Mouse (Mus musculus) Patski (cell line): Measurements from ENCODE around the gene Faap24. TPM values are rescaled to one million over a fixed set of nuclear protein-coding genes. Genes with fewer than 3 reads are reported as not detected.

Experiments used
- ATAC-seq: fragments of 100-300 bp; one replicate; pipeline ENCODE4 v1.8.0; 2021
- CTCF ChIA-PET: fragments of 350-600 bp; sonication (Branson Sonifier 250); formaldehyde crosslinking; loops from one replicate; lab custom pipeline; 2022; ENCODE audit warnings: inconsistent platforms; lab: Charles Lee
- POLR2A ChIA-PET: fragments of 350-600 bp; sonication (Branson Sonifier 250); formaldehyde crosslinking; loops from one replicate; lab custom pipeline; 2022; ENCODE audit warnings: antibody characterized with exemption, inconsistent platforms; lab: Charles Lee
- DNase-seq: peaks from one replicate; pipeline ENCODE4 v3.0.0-alpha.2; 2011; ENCODE audit warnings: low read depth, low spot score
- H3K27me3 ChIP-seq: fragments of 371-371 bp; one replicate; pipeline ENCODE4 v1.5.1; 2021
- CTCF ChIP-seq: fragments of 100-300 bp; IDR thresholded peaks from one replicate; pipeline ENCODE4 v1.5.1; 2021
- in situ Hi-C: fragments of 300-500 bp; cut with MboI; formaldehyde crosslinking; loops from 3 replicates; pipeline ENCODE4 v1.11.1; 2018; ENCODE audit warnings: low pct_unique_long_range_greater_than_20kb, mixed read lengths
- polyA plus RNA-seq: library from polyadenylated mRNA; unstranded; gene quantifications from one replicate; pipeline ENCODE4 v1.2.3, GENCODE M21; 2021

Gene Faap24
- polyA plus RNA-seq, 1 experiment from 2014 or later: 7.1 TPM

DNA sequence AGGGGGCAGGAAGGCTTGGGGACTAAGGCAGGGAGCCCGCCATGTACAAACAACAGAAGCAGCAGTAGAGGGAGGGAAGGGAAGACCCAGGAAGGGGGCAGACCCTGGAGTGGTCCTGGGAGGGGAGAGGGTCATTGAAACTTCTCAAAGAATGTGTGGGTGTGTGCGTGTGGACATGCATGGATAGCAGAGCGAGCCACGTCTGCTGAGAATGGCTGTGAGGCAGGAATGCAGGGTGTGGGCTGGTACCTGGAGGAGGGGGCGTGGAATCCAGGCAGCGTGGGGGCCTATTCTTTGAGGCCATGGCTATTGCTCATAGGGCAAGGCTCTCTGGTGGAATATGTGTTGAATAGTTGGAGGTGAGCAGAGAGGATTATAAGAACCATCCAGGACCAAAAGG lies 7.9 kb downstream of the Faap24 start:
- TF ChIP-seq CTCF: no peak
- ATAC-seq (no peak), DNase-seq (no peak)
- H3K27me3 ChIP-seq: no peaks in the 10 kb centered on the region
- POLR2A ChIA-PET: interaction anchor here (0.8 kb wide), 1 partner anchor 10 kb away, joined by 4 read pairs; no protein-coding TSS in a partner anchor
- in situ Hi-C loops: no loop called here
- CTCF ChIA-PET: interaction anchor here (1.3 to 1.5 kb wide), 3 partner anchors 8 to 99 kb away, joined by 3 to 4 read pairs (median 3); no protein-coding TSS in a partner anchor

DNA sequence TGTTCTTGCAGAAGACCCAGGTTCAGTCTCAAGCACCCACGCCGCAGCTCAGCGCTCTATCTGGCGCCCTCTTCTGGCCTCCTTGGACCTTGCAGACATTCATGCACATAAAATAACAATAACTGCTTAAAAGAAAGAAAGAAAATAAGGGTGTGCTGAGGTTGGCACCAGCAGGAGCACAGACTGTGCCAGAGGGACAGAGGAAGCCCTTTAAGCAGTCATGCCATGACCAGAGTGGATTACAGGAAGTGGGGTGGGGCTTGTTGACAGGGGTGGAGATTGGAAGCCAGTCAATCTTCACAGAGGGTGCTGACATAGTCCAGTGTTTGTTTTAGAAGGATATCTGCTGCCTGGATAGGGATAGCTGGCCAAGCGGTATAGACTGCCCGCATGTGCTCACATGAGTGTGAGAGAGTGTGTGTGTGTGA lies 10.1 kb downstream of the Faap24 start:
- in situ Hi-C loops: no loop called here
- ATAC-seq (no peak), DNase-seq (no peak)
- ChIA-PET CTCF (interaction anchor here (0.9 to 1.2 kb wide), 6 partner anchors 10 to 74 kb away, joined by 3 to 6 read pairs (median 3); partner anchors contain the start of genes Cep89 and Faap24), POLR2A (no interaction called here)
- H3K27me3 ChIP-seq: no peaks in the 10 kb centered on the region
- TF ChIP-seq CTCF: peak; percentile 75

DNA sequence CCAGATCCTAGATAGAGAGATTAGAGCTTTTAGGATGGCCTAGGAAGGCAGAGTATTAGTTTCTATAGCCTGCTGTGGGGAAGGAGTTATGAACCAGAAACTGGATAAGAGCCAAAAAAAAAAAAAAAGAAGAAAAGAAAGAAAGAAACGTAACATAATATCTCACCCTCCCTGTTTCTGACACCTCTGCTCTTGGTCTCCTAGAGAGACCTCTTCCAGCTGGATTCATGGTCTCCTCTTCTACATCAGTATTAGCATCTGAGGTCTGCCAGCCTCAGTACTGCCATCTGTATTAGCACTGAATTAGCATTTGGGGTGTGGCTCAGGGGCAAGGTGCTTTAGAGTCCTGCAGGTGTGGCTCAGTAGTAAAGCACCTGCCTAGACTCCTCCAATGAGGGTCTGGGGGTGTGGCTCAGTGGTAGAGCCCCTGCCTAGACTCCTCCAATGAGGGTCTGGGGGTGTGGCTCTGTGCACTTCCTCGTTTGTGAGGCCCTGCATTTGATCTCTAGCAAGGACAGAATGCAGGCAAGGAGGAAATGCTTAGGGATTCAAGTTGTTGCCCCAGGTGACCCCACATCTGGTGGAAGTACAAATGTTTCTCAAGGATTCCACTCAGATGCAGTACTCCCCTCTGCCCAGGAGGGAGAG lies 13.8 kb downstream of the Faap24 start:
- H3K27me3 ChIP-seq: no peaks in the 10 kb centered on the region
- ChIA-PET CTCF (no interaction called here), POLR2A (no interaction called here)
- DNase-seq: no peak
- in situ Hi-C loops: no loop called here
- TF ChIP-seq CTCF: no peak
- no peak for ATAC-seq

- no peaks in the 10 kb centered on the region for H3K27me3 ChIP-seq
- no peak for ATAC-seq
- ChIA-PET POLR2A (no interaction called here), CTCF (no interaction called here)
- TF ChIP-seq CTCF: no peak
- in situ Hi-C loops: no loop called here
- no peak for DNase-seq
Measured at GRCm38 (mm10) chr7:35381861-35382260, 14.8 kb downstream of the Faap24 start.

DNA sequence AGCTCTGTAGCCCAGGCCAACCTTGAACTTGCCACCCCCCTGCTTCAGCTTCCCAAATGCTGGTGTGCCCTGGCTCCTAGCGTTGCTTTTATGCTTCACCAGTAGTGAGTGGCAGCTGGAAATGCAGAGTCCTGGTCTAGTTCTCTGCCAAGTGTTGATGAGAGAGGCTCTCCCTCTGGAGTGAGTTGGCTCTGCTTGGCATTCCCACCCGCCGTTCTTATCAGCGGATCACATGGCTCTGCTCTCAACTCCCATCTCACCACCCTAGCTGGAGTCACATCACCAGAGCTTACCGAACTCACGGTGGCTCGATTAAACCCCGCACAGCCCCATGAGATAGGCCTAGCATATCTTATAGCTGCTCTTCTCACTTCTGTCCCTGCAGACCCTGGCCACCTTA lies 16.3 kb downstream of the Faap24 start:
- no peak for ATAC-seq
- ChIA-PET POLR2A (no interaction called here), CTCF (interaction anchor here (1.4 kb wide), 1 partner anchor 9 kb away, joined by 4 read pairs; no protein-coding TSS in a partner anchor)
- no peak for DNase-seq
- in situ Hi-C loops: no loop called here
- TF ChIP-seq CTCF: no peak
- H3K27me3 ChIP-seq: no peaks in the 10 kb centered on the region

DNA sequence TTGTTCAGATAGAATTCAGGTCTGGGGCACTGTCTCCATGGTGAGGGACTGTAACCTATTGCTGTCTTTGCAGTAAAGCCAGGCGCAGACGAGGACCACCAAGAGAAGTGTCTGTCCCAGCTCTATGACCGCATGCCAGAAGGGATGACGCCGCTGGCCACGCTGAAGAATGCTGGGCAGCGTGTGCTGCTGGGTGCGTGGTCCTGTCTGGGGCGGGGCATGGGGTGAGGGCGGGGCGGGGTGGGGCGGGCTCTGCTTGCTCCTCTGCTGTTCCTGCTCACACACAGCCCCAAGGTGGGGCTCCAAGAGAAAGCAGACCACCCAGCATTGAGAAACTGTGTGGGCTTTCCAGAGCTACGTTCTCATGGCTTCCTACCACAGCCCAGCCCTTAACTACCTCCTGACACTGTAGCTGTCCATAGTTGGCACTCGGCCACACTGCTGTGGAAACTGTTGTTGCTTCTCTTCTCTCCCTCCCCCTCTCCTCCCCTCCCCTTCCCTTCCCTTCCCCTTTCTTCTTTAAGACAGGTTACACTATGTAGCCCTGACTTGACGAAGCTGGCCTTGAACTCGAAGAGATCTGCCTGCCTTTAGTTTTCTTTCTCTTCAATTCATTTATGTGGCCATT lies 17.0 kb downstream of the Faap24 start:
- ChIA-PET CTCF (interaction anchor here (1.3 to 1.4 kb wide), 2 partner anchors 9 to 10 kb away, joined by 4 read pairs; no protein-coding TSS in a partner anchor), POLR2A (interaction anchor here (1.0 kb wide), 1 partner anchor 8 kb away, joined by 4 read pairs; no protein-coding TSS in a partner anchor)
- no peak for TF ChIP-seq CTCF
- no peaks in the 10 kb centered on the region for H3K27me3 ChIP-seq
- ATAC-seq: no peak
- DNase-seq: no peak
- in situ Hi-C loops: no loop called here

- in situ Hi-C loops: no loop called here
- CTCF ChIA-PET: interaction anchor here (1.8 kb wide), 1 partner anchor 9 kb away, joined by 6 read pairs; no protein-coding TSS in a partner anchor
- ATAC-seq (peak; percentile 34), DNase-seq (no peak)
- H3K27me3 ChIP-seq: no peaks in the 10 kb centered on the region
- TF ChIP-seq CTCF: no peak
- POLR2A ChIA-PET: no interaction called here
Measured at GRCm38 (mm10) chr7:35376623-35377022, 20.0 kb downstream of the Faap24 start.

DNA sequence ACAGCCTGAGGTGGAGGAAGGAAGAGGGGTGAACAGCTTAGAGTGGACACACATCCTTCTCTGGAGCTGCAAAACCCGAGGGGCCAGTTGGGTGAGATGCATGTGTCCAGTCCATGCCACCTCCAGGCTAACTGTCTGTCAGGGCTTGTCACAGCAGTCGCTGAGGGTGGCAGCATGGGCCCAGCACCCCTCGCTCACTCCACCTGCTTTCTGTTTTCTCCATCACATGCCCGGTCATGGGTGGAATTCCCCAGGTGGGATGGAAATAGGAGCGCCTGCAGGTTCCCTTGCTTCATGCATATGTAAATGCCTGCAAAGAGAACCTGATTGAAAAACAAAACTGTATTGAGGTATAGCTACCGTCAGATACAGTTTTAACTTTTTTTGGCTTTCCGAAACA lies 22.4 kb downstream of the Faap24 start:
- ChIA-PET CTCF (interaction anchor here (1.1 kb wide), 1 partner anchor 12 kb away, joined by 3 read pairs; no protein-coding TSS in a partner anchor), POLR2A (no interaction called here)
- no peak for TF ChIP-seq CTCF
- in situ Hi-C loops: no loop called here
- ATAC-seq: no peak
- DNase-seq: no peak
- H3K27me3 ChIP-seq: no peaks in the 10 kb centered on the region

- DNase-seq (no peak), ATAC-seq (peak; percentile 62)
- in situ Hi-C loops: no loop called here
- ChIA-PET POLR2A (interaction anchor here (0.7 to 1.8 kb wide), 4 partner anchors 11 to 39 kb away, joined by 3 to 9 read pairs (median 6); partner anchors contain the start of gene Rhpn2), CTCF (interaction anchor here (1.1 to 1.8 kb wide), 2 partner anchors 9 to 13 kb away, joined by 3 to 6 read pairs; no protein-coding TSS in a partner anchor)
- TF ChIP-seq CTCF: no peak
- H3K27me3 ChIP-seq: no peaks in the 10 kb centered on the region
Measured at GRCm38 (mm10) chr7:35373146-35373989, 23.3 kb downstream of the Faap24 start.

- POLR2A ChIA-PET: interaction anchor here (1.1 to 1.8 kb wide), 3 partner anchors 10 to 38 kb away, joined by 6 to 9 read pairs (median 6); partner anchors contain the start of gene Rhpn2
- no peak for TF ChIP-seq CTCF
- CTCF ChIA-PET: interaction anchor here (1.8 kb wide), 1 partner anchor 8 kb away, joined by 6 read pairs; no protein-coding TSS in a partner anchor
- ATAC-seq (peak; percentile 2), DNase-seq (no peak)
- in situ Hi-C loops: no loop called here
- H3K27me3 ChIP-seq: no peaks in the 10 kb centered on the region
Measured at GRCm38 (mm10) chr7:35372483-35373017, 24.1 kb downstream of the Faap24 start.
